Mouse (Mus musculus) T-helper 1 cell (primary cell): ENCODE data around the gene Rpap1.

Experiments used
- in situ Hi-C: fragments of 300-600 bp; cut with MboI, MseI; formaldehyde crosslinking; loops from one replicate; pipeline ENCODE4 v1.15.1; 2025; ENCODE audit warnings: high pct_unique_total_duplicates

Rpap1 gene

GRCm38 (mm10) chr2:119799181-119799960 lies 12.0 kb upstream of the Rpap1 start:
- in situ Hi-C loops: no loop called here

GRCm38 (mm10) chr2:119798246-119798927 lies 11.1 kb upstream of the Rpap1 start:
- in situ Hi-C loops: no loop called here

GRCm38 (mm10) chr2:119797279-119797783 lies 10.0 kb upstream of the Rpap1 start, which contains the start of gene Tyro3:
Tyro3 (plus strand) TSS chr2:119797733.
- in situ Hi-C loops: no loop called here

- in situ Hi-C loops: no loop called here
Observed at GRCm38 (mm10) chr2:119789996-119790395, 2.7 kb upstream of the Rpap1 start.

- in situ Hi-C loops: no loop called here
Observed at GRCm38 (mm10) chr2:119767246-119767645, 20.1 kb downstream of the Rpap1 start.

- in situ Hi-C loops: no loop called here
Observed at GRCm38 (mm10) chr2:119763924-119764323, 23.4 kb downstream of the Rpap1 start.

GRCm38 (mm10) chr2:119762276-119762675 lies 25.1 kb downstream of the Rpap1 start:
- in situ Hi-C loops: no loop called here

GRCm38 (mm10) chr2:119760251-119760650 lies 27.1 kb downstream of the Rpap1 start, which contains the start of gene Ltk:
Ltk (minus strand) TSS chr2:119760431.
- in situ Hi-C loops: no loop called here

GRCm38 (mm10) chr2:119758844-119759835 lies 28.2 kb downstream of the Rpap1 start:
- in situ Hi-C loops: no loop called here

GRCm38 (mm10) chr2:119758101-119758843 lies 29.1 kb downstream of the Rpap1 start:
- in situ Hi-C loops: no loop called here

- in situ Hi-C loops: no loop called here
Observed at GRCm38 (mm10) chr2:119757601-119758100, 29.7 kb downstream of the Rpap1 start.

GRCm38 (mm10) chr2:119749260-119749659 lies 38.1 kb downstream of the Rpap1 start:
- in situ Hi-C loops: no loop called here

GRCm38 (mm10) chr2:119747554-119747953 lies 39.8 kb downstream of the Rpap1 start:
- in situ Hi-C loops: no loop called here

- in situ Hi-C loops: no loop called here
Observed at GRCm38 (mm10) chr2:119745281-119745680, 42.1 kb downstream of the Rpap1 start.

GRCm38 (mm10) chr2:119744163-119745111 lies 42.9 kb downstream of the Rpap1 start:
- in situ Hi-C loops: no loop called here

- in situ Hi-C loops: no loop called here
Observed at GRCm38 (mm10) chr2:119743808-119744162, 43.6 kb downstream of the Rpap1 start.

GRCm38 (mm10) chr2:119743176-119743807 lies 44.0 kb downstream of the Rpap1 start:
- in situ Hi-C loops: no loop called here

- in situ Hi-C loops: no loop called here
Observed at GRCm38 (mm10) chr2:119742461-119743175, 44.7 kb downstream of the Rpap1 start.
